Mouse (Mus musculus) thymus, postnatal 10 days (tissue): ENCODE data around the gene Aff3.

Source experiments
- DNase-seq, 2 experiments: peaks; one replicate each; pipeline ENCODE4 v3.0.0; 2021; ENCODE audit warnings: low spot score in 2 of 2

Gene Aff3

DNA sequence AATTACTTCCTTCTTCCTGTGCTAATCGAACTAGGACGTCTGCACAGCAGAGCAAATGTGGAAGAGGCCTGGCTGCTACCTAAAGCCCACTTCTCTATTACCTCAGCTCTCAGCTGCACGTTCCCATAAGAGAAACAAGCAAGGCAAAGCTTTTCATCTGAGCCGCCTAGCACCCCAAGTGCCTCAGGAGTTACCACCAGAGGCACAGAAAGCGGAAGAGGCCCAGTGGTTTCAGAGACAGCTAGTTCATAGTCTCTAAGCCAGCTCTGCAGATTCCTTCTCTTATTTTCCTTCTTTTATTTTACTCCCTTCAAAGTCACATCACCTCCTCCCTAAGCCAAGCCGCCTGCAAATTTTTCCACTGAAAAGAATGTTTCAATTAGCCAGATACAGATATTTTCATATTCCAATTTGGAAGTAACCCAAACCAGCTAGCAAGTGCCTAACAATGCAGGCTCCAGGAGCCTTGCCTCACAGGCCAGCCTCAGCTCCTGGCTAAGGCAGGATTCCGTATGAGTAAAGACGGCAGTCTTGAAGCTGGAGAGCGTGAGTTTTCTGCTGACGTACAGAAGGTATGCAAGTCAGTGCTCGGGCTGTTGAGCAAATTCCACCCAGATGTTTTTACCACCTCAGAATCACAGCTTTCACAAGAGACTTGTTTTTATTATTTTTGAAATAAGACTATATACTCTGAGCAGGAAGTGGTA is 62.8 kb downstream of the Aff3 start:
- DNase-seq, result peak; percentile 18 to 34

DNA sequence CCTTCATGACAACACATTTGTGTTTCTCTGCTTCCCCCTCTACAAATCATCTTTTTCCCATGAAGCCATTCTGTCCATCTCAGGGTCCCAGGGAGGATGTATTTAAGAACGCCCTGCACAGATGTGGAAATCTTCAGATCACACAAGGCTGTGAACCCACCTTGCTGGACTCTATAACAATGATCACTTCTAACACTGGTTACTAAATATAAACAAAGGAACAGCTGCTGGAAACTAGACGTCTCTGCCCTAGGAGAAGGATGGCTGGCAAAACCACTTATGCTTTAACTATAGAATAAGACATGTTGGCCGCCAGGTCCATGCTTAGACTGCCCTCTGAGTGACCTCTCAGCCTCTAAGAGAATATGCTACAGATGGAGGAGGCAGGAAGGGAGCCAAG is 69.4 kb downstream of the Aff3 start:
- no peak for DNase-seq

DNA sequence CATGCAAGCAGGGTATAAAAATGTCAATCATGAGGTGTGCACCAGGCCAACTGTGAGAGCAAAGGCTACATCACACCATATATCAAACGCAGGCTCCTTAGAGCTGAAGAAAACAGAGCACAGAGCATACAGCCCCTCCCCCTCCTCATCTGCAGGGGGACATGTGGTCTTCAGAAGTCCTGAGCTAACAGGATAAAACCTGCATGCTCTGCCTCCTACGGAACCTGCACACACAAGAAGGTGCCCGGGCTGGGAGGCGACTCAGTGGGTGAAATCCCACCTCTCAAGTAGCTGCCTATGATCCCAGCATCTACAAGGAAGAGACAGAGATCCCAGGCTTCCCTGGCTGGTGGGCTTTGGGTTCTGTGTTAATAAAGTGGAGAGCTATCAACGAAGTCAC is 70.0 kb downstream of the Aff3 start:
- DNase-seq, result no peak

DNA sequence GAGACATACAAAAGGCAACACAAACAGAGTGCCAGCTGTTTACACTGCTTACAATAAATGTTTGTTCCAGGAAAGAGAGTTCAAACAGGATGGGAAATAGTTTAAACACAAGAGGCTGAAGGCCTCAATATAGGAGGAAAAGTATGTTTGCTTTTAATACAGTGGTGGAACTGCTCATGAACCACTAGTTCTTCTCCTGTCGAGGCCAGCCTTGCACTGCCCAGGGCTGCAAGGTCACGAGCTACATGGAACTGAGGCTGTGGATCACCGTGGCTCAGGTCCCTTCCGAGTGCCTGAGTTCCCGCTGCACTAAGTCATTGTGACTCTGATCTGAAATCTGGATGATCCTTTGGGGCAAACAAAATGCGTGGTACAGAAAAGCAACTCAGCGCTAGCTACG is 73.6 kb downstream of the Aff3 start:
- DNase-seq, result no peak

DNA sequence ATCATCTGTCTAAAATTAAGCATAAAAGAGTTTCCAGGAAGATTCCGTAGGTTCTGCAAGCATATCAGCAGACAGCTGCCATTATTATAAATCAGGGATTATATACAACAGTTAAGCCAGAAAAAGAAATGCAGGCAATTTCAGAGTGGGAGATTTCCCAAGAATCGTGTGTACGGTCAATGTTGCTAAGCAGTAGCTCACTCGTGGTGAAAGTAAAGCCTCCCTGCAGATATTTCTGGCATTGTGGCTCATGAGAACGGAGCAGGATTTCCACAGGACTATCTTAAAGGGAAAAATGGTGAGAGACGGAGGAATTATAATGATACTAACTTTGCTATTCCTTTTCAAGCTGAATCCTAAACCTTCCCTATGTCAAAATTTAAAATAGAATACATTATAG is 76.0 kb downstream of the Aff3 start:
- DNase-seq, result no peak

DNA sequence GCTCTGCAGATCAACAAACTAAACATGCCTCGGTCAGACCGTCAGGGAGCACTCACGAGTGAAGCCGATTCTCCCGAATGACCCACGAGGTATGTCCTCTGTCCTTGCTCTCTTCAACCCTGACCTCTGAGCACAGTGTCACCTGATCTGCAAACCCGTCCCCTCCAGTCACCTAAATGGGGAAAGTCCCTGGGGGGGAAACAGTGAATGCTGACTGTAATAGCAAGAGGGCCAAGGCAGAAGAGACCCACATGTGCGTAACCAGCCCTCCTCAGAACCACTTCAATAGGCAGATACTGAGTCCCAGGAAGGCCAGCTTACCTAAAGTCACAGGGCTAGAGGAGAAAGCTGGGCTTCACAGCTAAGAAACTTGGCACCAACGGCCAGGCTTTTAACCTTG is 82.4 kb downstream of the Aff3 start:
- DNase-seq, result no peak

DNA sequence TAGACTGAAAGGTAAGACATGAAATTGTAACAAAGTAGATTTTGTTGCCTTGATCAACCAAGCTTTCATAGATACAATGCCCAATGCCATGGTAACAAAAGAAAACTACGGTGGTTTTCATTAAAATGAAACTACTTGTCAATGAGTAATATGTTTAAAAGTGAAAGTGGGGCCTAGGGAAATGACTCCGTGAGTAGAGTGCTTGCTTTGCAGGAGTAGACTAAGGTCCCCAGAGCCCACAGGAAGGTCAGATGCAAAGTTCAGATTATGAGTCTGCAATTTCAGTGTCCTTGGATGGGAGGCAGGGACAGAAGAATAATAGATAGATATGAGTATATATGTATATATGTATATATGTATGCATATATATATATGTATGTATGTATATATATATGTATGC is 84.2 kb downstream of the Aff3 start:
- no peak for DNase-seq

DNA sequence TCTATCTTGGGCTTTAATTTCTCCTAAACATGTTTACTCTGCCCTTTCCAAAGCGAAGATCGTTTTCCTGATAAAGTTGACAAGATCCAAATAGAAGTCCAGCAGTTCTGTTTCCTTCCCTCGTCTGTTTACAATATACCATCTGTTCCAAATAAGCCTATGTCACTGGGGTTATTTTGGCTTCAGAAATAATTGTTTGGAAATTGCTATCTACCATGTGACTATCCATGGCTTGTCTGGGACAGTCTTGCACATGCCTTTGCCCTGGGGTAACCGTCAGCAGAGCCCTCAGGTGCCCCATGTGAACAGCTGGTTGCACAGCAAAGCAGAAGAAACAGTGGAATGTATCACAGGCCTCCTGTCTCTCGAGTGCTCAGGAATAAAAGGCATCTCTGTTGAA is 86.4 kb downstream of the Aff3 start:
- DNase-seq, result no peak

DNA sequence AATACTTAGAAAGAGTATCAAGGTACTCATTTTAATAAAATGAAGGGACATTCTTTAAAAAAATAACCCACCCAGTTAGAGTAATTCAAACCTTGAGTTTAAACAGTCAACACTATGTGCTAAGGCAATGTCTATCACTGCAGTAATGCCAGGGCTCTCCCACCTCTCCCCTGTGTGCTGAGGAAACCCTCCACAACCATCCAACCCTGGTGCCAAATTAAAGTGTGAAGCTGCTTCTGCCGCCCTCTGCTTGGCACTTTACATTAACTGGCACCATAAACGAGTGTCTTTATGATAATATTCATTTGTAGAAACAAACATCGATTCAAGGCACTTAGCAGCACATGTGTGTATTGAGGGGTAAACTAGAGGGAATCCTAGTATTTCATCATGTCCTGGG is 97.0 kb downstream of the Aff3 start:
- no peak for DNase-seq

DNA sequence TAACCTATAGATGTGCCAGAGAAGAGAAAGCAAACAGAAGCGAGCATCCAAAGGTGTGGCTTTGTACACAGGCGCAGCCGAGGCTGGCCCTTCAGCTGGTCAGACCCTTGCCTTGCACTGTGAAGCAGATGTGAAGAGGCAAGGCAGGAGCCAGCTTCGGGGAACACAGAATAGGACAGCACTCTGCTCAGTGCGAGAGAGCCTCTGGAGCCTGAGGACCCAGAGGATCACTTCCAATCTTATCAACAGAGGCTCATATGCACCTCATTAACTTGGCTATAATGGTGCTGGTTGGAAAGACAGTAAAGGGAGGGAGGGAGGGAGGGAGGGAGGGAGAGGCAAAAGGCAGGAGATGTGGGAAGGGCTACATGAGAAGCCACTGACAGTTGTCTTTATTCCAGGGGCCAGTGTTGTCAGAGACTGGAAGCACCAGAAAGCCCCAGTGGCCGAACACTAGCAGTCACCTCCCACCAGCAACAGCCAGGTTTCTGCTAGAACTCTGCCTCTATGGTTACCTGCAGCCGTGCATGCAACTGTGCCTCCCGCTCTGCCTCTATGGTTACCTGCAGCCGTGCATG is 98.6 kb downstream of the Aff3 start:
- DNase-seq, result no peak

DNA sequence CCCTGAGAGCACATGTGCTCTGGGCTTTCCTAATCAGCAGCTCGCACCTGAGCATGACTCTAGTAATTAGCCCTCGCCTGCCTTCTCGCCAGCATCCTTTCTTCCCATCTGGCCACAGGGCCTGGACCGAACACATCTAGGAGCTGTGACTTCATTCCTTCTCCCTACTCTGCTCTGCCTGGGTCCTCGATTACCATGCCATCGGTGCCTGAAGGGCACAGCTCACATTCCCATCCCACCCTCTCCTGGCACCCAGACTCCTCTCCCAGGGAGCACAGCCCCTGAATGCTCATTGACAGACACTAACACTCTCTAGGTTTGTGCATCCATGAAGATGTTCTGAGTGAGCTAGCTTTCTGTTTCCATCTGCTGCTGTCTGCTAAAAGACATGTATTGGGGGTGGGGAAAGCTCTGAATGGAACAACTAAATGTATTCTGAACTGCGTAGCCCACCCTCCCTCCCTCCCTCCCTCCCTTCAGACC is 99.4 kb downstream of the Aff3 start:
- no peak for DNase-seq

DNA sequence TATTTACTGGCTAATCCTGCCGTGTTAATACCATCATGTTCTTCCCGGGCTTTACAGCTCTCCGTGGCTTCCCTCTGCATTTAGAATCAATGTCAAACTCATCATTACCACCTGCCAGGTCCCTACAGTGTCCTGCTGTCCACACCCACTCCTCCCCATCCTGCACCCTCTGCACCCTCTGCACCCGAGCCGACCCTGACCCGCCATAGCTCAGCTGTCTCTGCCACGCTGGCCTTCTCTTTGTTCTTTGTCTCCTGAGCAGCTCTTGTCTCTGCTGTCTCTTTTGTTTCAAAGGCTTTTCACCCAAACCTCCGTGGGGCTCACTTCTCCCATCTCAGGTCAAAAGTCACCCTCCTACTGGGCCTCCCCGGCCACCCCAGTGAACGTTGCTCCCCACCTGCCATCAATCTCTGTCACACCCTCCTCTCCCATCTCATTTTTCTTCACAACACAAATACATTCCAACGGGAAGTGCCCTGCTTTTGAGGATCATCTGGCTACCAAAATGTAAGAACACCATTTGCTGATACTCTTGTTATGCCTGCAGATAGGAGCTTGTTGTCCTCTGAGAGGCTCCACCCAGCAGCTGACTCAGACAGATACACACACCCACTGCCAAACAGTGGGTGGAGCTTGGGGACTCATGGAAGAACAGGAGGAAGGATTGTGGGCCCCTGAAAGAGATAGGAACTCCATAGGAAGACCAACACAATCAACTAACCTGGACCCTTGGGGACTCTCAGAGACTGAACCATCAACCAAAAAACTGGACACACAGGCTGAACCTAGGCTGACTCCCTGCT is 102.2 kb downstream of the Aff3 start:
- no peak for DNase-seq

DNA sequence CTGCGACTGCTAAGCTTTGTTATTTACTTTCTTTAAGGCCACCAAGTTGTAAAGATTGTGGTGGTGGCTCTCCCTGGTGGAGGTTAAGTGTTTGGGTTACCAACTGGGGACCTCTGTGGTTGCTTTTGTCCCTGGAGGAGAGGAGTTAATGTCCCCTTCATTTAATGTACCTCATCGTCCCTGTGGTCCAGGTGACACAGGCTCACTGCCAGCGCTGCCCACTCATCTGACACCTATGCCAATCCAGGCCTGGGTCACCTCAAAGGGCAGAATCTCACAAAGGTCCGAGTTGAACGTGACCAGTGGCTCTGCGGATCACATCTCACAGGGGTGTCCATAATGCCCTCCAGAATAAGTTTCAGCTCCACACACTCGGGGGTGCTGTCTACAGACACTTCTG is 103.4 kb downstream of the Aff3 start:
- no peak for DNase-seq

DNA sequence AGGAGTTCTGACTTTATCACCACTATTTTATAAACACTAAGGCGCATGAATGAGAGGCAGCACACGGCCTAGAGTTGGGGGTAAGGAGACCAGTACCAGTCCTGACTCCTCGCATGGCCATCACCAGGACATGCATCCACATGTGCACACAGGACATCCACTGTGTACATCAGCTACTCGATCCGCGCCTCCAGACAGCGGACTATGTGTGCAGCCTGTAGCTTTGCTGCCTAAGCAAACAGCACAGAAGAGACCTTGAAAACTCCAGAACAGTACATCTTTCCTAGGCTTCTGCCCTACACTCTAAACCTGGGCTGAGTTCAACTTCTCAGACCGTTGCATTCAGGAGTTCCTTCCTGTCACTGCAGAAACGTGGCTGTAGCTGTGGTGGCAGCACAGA is 104.1 kb downstream of the Aff3 start:
- no peak for DNase-seq

DNA sequence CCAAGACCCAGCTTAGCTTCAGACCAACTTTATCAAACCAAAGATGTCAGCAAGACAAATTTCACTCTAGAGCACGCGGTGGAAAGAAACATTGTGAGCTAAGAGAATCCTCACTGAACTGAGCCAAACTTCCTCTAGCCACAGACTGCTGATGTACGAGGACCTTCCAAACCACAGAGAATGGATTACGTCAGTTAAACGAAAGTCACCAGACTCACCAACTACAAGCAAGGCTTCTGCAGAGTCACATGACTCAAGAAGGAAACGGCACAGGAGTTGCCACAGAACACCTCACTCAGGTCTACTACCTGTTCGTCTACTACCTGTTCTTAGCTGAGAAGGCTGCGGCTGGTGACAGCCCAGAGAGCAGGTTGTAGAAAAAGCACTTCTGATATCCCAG is 107.1 kb downstream of the Aff3 start:
- DNase-seq, result no peak

DNA sequence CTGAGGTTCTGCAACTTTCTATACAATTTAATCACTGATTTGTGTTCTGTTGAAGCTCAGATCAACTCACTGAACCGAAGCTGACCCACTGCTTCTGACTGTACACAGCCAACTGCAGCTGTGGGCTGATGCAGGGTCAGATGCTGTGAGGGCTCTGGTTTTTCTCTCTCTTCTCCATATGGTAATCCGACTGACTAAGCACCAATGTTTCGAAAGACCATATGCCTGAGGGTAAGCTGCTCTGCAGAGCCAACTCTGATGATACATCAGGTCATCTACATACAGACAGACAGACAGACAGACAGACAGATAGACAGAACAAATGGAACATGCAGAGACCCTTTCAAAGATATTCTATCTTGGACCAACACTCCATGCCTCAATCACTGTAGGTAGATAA is 110.2 kb downstream of the Aff3 start:
- no peak for DNase-seq

DNA sequence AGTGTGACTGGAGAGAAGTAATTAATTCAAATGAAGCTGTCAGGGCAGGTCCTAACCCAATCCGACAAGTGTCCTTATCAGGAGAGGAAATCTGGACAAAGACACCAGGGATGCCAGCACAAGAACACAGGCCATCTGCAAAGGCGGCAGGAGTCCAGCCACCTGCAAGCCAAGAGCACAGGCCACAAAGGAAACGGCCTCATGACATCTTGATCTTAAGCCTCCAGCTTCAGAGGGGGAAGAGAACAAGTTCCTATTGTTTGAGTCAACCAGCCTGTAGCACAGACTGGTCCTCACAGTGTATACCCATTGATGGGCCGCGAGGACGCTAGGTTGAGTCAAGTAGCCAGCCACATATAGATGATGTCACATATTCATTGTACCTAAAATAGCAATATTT is 111.7 kb downstream of the Aff3 start:
- no peak for DNase-seq

DNA sequence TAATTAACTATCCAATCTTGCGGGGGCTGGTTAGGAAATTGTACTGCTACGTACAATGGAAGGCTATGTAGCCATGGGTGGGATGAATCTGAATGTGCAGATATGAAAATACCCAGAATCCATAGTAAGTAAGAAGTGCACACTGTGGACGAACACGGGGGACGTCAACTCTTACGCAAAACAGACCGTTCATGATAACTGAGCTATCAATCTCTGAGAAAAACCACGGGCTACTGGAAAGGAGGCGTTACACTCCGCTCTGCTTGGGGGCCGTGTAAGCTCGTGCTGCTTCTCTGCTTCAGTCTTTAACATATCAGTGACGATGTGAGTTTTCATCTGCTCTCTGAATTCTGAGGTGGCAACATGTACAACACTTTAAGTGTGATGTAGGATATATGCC is 114.2 kb downstream of the Aff3 start:
- DNase-seq, result no peak

DNA sequence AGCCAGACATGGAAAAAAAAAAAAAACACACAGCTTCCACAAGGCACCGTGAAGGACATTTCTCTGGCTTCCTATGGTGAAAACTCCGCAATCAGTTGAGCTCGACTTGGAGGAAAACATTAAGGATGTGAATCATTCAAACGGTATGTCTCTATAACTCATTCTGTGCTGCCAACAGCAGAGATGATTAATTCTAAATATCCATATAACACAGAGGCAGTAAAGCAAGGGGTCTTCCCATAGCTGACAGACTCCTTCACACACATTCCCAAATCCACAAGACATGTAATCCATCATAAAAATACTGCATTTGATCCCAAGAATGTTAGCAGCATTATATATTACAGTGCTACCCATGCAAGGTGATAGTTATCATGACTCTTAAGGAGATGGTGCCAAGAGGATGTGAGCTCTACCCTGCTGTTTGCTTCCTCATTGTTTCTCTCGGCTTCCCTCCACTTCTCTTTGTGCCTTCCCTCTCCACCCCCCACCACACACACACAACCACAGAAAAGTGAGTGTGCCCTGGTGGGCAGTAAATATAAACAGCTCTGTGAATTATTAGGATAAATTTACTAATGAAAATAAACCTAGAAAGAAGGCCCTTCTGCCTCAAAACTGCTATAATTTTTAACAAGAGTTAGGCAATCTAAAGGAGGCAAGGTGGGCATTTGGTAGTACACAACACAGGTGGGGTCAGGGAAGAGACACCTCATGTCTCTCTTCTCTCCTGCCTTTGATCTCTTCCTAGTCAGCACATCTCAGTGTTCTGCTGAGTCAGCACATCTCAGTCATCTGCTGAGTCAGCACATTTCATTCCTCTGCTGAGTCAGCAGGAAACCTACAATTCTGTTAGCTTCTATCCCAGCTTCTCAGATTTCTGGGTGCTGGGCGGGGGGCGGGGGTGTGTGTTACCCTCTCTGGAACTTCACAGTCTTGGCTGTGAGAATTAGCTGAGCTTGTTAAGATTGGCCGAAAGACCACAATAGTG is 115.8 kb downstream of the Aff3 start:
- no peak for DNase-seq

DNA sequence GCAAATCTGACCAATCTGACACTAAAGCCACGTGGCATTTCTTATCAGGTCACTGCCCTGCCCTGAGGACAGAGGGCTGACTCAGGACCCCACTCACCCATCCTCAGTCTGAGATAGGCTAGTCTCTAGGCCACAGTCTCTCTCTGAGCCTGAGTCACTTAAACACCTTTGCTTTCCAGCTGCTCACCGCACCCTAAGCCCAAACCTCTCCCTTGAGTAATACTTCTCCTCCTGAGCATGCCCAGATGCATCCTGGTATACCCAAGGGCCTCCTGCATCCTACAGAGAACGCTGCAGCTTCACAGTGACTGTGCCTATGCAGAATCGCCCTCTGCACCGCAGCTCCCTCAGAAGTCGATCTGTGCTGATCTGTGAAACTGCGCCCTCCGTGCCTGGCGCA is 117.1 kb downstream of the Aff3 start:
- DNase-seq, result no peak

DNA sequence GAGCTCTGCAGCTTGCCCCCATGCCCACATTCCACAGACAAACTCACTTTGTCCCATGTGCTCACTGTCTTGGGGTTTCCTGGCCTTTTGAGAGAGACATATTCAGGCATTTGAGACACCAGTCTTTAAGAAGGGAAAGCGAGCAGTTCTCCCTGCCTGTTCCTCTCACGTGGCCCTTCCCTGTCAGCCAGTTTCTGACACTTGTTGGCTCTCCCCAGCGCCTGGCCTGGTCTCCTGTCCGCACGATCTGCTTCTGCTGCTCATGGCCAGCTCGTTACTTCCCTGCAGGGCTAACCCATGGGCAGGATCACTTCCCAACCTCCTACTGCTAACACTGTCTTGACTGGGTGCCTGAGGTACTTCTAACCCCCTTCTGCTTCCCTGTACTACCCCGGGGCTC is 118.1 kb downstream of the Aff3 start:
- DNase-seq, result no peak
